Mouse (Mus musculus): ENCODE data around the gene Gm498.

GRCm38 (mm10) chr7:143823266-143823605 is 43.4 kb upstream of the Gm498 start:
- TF ChIP-seq CTCF (IDR thresholded peaks at IDR 0.05; ENCODE audit: insufficient read depth, low read length) (no peak), POLR2A (IDR thresholded peaks at IDR 0.05; ENCODE audit: borderline replicate concordance, extremely low read depth, low read depth, low read length) (no peak)
